Mouse (Mus musculus) gastrocnemius, adult 2 months (tissue): ENCODE measurements around the gene Sema5a. TPM values are rescaled to one million over a fixed set of nuclear protein-coding genes. Genes with fewer than 3 reads are reported as not detected.

Experiments
- DNase-seq: peaks from one replicate; pipeline ENCODE4 v3.0.0; 2022
- H3K27ac ChIP-seq: fragments of 200-600 bp; 2 replicates; pipeline ENCODE4 v1.8.1; 2022; ENCODE audit warnings: mild to moderate bottlenecking
- H3K4me3 ChIP-seq: fragments of 200-600 bp; 2 replicates; pipeline ENCODE4 v1.8.1; 2022; ENCODE audit warnings: mild to moderate bottlenecking, moderate library complexity
- CTCF ChIP-seq: fragments of 200-600 bp; IDR thresholded peaks from 2 replicates; pipeline ENCODE4 v1.8.1; 2022; ENCODE audit warnings: antibody characterized with exemption, mild to moderate bottlenecking, moderate library complexity
- intact Hi-C: fragments of 180-260 bp; cut with DNase I; formaldehyde crosslinking; loops from one replicate; pipeline ENCODE4 v1.15.1; 2025
- total RNA-seq, 2 experiments: library from RNA; stranded (reverse); gene quantifications; 2 replicates each; pipeline ENCODE4 v1.2.3; 2021

The Sema5a gene
- total RNA-seq, 2 experiments from 2014 or later, result 1.4 to 3.1 TPM

DNA sequence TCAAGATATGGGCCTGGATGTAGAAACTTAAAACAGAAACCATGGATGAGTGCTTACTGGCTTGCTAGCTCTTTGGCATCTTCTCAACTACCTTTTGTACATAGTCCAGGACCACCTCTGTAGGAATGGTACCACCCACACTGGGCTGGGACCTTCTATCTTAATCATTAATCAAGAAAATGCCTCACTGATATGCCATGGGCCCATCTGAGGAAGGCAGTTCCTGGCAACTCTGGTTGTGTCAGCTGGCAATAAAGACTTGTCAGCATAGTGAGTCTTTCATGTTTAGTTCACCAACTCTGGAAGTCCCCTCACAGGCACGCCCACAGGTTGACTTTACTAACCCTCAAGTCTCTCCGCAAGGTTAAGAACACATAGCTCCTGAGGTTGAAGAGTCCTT is 5.5 kb upstream of the Sema5a start:
- DNase-seq, result no peak
- Histone ChIP-seq H3K4me3 (no peak overlapping the region), H3K27ac (no peak overlapping the region)
- no peak for TF ChIP-seq CTCF
- intact Hi-C loops, result no loop called here

DNA sequence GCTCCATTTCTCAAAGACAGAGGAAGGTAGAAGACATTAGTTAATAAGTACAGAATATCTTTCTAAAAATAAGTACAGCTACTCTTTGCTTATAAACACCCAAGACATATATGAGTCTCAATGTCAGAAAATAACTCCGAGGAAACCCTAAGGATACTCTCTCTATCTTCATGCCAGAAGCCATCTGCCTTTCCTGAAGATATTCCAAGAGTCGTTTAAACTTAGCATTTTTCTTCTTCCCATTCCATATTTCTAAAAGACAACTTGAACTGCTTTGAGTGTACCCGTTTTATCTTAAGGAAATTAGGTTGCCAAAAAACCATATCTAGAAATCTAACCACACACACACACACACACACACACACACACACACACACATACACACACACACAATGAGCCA is 4.5 kb upstream of the Sema5a start:
- Histone ChIP-seq H3K27ac (no peak overlapping the region), H3K4me3 (no peak overlapping the region)
- intact Hi-C loops, result loop anchor here (10.0 kb wide), 2 partner anchors 225 to 625 kb away; no protein-coding TSS in a partner anchor
- DNase-seq, result no peak
- no peak for TF ChIP-seq CTCF

DNA sequence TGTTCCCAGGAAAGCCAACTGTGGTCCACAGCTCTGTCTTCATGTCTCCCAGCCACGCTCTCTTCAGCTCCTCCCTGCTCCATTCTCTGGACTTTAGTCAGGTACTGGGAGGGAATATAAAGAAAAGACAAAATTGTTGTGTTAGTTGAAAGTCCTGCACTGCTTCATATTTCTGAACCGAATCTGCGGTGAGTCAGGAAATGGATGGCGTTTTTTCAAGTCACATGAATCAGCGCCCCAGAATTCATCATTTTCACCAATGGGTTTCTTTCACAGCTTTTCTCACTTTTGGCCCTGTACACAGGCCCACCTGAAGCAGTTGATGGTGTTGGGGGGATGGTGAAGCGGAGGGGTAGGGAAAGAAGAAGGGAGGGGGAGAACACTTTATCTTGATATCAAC is 2.9 kb upstream of the Sema5a start:
- Histone ChIP-seq H3K4me3 (peak overlapping the region; percentile 85), H3K27ac (peak overlapping the region; percentile 90; the same call in 1 of the 2 replicates)
- DNase-seq, result no peak
- no peak for TF ChIP-seq CTCF
- intact Hi-C loops, result loop anchor here (10.0 kb wide), 2 partner anchors 227 to 627 kb away; no protein-coding TSS in a partner anchor

DNA sequence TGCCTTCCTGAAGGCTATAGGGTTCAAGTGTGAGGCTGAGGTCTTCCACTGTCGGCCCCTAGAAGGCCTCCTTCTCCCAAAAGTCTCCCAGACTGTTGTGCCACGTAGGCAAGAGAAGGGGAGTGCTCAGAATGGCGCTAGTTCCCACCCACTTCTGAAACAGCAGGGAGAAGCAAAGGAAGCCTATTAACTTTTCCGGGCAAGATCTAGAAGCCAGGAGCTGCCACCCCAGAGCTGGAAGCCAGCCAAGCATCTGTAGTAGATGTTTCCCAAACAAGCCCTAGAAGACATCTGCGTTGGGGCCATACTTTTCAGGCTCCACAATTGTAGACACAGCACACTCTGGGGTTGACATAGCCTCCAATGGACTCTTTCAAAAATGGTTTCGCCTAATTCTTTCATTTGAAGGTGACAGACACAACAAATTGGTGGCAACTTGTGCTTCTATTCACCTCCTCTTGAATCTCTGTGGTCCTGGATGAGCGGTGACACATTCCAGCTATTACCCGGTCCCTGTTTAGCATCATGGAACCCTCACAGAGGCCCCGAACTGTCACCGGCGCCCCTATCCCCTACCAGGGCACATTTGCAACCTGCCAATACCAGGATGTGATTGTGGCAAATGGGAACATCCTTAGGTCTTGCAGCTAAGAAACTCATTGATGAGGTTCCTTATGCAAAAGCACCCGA is 1.4 kb upstream of the Sema5a start:
- H3K27ac ChIP-seq, result peak overlapping the region; percentile 90
- DNase-seq, result peak; percentile 60
- peak overlapping the region; percentile 85 for H3K4me3 ChIP-seq
- intact Hi-C loops, result loop anchor here (10.0 kb wide), 2 partner anchors 228 to 628 kb away; no protein-coding TSS in a partner anchor
- TF ChIP-seq CTCF, result no peak

DNA sequence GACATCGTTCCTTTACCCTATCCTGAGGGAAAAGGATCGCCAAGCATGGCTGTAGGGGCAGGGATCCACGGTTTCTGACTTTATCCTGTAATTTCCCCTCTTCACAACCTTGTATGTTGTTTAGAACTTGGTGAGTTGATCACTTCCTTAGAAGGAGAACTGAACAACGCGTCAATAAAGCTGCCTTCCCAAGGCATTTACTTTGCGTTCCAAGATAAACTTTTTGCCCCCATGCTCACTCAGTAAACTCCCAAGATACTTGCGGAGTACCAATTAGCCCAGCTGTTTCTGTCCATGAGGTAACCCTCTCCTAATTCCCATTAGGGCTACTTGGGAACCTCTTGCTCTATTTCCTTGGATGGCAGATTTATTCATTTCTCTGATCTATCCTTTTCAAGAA is 786 bp upstream of the Sema5a start:
- no peak for DNase-seq

DNA sequence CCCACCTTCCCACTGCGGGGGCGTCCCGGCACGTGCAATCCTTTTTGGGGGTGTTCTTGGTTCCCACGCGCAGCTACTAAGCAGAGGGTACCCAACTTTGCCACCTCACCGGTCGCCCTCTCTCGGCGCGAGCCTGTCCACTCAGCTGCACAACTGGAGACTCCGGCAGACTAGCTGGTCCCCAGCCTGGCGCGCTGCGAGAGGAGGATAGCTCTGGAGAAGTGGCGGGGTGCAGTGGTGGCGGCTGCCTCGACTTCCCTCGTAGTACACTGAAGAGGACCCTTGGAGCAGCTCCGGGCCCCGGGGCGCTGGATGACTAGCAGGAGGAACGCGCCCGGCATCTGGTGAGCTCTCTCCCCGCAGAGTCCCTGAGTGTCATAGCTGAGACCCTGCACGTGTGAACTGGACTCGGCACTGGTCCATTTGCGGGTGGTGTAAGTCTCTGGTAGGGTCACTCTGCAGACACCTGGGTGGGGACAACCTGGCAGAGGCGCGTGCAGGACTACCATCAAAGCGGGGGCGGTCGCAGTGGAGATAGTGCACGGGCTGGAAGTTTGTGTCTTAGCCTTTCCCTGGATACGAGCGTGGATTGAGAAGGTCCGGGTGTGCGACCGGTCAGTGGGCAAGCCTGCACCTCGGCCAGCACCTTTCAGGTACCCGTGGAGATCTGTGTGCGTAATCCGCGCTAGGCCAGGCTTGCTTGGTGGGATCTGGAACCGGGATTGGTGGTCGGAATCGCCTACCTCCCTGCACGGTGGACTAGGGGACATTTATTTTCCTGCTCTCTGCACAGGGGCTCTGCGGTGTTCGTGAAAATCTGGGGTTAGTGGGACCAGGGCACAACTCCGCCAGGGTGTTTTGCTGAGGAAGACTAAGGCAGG is 586 bp downstream of the Sema5a start:
- TF ChIP-seq CTCF, result 0 out of 2 replicates have a peak, but pooled peaks have one; percentile 1
- intact Hi-C loops, result loop anchor here (5.0 to 10.0 kb wide), 3 partner anchors 230 to 630 kb away; no protein-coding TSS in a partner anchor
- Histone ChIP-seq H3K27ac (peak overlapping the region; percentile 82), H3K4me3 (peak overlapping the region; percentile 85)
- peak; percentile 51 for DNase-seq

More for the DNA sequence above, 786 bp upstream of the Sema5a start:
- peak overlapping the region; percentile 85 for H3K4me3 ChIP-seq
- intact Hi-C loops, result loop anchor here (10.0 kb wide), 2 partner anchors 229 to 629 kb away; no protein-coding TSS in a partner anchor
- peak overlapping the region; percentile 90 for H3K27ac ChIP-seq
- TF ChIP-seq CTCF, result no peak

DNA sequence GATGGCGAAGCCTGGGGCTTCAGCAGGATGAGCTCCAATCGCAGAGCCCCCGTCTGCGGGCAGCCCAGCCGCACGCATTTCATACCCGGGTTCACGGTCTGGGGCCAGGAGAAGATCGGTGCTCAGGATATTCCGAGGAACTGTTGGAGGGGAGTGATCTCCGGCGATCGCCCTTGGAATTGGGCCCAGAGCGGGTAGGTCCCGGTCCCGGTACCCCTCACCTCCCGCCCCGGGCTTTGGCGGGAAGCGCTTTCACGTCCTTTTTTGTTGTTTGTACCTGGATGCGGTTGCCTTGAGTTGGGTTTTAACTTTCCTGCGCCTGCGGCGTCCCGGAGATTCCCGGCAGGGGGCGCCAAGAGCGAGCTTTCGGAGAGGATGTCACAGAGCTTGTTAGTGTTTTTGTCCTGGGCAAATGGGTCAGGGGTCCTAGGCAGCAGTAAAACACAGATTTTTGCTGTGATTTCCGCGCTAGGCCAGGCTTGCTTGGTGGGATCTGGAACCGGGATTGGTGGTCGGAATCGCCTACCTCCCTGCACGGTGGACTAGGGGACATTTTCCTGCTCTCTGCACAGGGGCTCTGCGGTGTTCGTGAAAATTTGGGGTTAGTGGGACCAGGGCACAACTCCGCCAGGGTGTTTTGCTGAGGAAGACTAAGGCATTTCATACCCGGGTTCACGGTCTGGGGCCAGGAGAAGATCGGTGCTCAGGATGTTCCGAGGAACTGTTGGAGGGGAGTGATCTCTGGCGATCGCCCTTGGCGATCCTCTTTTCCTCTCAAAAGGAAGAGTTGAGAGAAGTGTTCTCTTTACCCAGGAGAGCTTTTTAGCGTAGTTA is 1.4 kb downstream of the Sema5a start:
- Histone ChIP-seq H3K4me3 (peak overlapping the region; percentile 85), H3K27ac (peak overlapping the region; percentile 82)
- DNase-seq, result peak; percentile 86
- intact Hi-C loops, result loop anchor here (1.0 to 10.0 kb wide), 4 partner anchors 192 to 631 kb away; no protein-coding TSS in a partner anchor
- peak; percentile 88 for TF ChIP-seq CTCF

DNA sequence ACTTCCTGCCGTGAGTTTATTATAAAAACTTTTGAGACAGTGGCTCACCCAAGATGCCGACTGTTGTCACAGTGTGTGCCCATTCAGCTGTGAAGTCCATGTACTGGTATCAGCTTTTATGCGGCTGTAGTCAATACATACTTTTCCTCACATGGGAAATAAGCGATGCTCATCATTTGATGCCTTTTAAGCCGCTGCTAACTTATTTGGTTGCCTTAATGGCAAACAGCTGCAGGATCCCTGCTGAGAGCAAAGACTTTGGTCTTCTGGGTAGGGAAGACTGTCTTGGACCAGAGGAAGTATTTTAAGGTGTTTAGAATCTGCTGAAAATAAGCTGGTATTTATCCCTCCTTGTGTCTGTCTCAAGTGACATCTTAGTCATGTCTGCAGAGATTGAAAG is 2.7 kb downstream of the Sema5a start:
- H3K27ac ChIP-seq, result no peak overlapping the region; the same call in 1 of the 2 replicates
- H3K4me3 ChIP-seq, result peak overlapping the region; percentile 85
- no peak for DNase-seq
- no peak for TF ChIP-seq CTCF
- intact Hi-C loops, result loop anchor here (5.0 to 10.0 kb wide), 3 partner anchors 232 to 632 kb away; no protein-coding TSS in a partner anchor

DNA sequence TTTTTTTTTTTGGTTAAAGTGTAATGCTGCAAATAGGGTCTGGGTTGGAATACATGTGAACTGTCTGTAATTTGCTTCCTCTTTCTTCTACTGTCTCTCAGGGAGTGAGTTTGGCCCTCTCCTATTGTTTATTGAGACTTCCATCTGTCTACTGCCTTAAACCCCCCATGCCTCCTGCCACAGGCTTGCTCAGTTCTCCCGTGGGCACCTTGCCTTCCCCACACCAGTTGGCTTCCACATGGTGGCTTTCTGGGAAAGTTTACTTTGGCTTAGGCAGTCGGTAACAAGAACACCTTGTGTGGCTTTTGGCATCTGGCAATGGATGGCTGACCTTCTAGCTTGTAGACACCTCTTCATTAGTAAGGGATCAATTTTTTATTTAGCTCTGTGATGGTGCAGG is 10.2 kb downstream of the Sema5a start:
- Histone ChIP-seq H3K4me3 (no peak overlapping the region), H3K27ac (no peak overlapping the region)
- DNase-seq, result no peak
- intact Hi-C loops, result no loop called here
- no peak for TF ChIP-seq CTCF

DNA sequence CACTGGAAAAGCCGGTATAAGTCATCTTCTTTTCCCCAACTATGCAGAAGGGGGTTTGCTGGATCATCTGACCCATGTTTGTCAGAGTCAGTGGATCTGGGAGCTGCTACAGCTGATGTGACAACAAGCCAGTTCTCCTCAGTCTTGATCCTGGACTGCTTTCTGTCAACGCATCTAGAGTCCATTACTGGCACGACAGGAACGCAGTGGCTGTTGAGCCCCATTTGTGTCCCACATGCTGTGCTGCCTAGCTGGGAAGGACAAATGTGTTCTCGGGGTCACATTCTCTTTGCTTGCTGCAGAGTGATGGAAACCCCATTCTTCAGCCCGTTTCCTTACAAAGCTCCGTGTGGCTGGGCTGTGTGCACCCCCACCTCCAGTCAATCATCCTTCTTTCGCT is 12.7 kb downstream of the Sema5a start:
- Histone ChIP-seq H3K4me3 (peak overlapping the region; percentile 54), H3K27ac (no peak overlapping the region; the same call in 1 of the 2 replicates)
- no peak for DNase-seq
- no peak for TF ChIP-seq CTCF
- intact Hi-C loops, result no loop called here

DNA sequence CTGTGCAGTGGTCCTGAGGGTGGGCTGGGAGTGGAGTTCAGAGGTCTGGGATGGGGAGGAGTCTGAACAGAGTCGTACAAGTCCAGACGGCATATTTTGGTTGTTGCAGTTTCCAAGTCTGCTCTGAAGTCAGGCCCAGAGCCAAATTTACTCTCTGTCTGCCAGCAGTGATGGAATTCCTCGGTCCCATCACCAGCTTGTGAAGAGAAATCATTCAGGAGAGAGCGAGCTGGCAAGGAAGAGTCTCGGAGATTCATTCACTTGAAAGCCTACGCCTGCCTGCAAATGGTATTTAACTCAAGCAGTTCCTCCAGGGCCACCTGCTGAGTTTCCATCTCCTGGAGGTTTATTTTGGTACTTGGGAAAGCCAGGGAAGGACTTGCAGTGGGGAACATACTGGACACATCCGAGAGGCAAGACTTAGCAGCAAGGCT is 13.3 kb downstream of the Sema5a start:
- TF ChIP-seq CTCF, result no peak
- Histone ChIP-seq H3K27ac (peak overlapping the region; percentile 28; the same call in 1 of the 2 replicates), H3K4me3 (peak overlapping the region; percentile 54)
- DNase-seq, result peak; percentile 32
- intact Hi-C loops, result no loop called here
